Mouse (Mus musculus) cerebellum, adult 9-10 months (tissue): Measurements from ENCODE around the gene Evi5l.

Experiments used
- DNase-seq: peaks from one replicate; pipeline ENCODE4 v3.0.0; 2022

The Evi5l gene

DNA sequence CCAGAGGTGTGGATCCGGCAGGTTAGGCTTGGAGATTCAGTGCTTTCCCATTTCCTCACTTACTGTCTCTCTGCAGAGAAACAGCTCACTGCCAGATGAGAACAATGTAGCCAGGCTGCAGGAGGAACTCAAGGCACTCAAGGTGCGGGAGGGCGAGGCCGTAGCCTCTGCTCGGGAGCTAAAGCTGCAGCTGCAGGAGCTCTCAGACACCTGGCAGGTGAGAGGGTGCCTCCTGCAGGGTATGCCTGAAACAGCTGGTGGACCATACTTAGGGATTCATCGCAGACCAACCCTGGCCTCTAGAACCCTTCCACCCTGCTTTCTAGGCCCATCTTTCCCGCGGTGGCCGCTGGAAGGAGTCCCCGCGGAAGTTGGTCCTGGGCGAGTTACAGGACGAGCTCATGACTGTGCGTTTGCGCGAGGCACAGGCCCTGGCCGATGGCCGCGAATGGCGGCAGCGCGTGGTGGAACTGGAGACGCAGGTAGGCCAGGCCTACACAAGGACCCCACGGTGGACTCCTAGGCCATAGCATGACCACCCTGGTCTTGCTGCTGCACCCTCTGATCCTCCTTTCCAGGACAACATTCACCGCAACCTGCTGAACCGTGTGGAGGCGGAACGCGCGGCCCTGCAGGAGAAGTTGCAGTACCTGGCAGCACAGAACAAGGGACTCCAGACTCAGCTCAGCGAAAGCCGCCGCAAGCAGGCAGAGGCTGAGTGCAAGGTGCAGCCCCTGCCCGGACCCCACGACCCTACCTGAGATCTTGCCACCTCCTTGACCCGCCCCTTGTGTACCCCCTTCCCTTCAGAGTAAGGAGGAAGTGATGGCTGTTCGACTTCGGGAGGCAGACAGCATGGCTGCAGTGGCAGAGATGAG, 39.1 kb downstream of the Evi5l start:
- DNase-seq, result no peak

DNA sequence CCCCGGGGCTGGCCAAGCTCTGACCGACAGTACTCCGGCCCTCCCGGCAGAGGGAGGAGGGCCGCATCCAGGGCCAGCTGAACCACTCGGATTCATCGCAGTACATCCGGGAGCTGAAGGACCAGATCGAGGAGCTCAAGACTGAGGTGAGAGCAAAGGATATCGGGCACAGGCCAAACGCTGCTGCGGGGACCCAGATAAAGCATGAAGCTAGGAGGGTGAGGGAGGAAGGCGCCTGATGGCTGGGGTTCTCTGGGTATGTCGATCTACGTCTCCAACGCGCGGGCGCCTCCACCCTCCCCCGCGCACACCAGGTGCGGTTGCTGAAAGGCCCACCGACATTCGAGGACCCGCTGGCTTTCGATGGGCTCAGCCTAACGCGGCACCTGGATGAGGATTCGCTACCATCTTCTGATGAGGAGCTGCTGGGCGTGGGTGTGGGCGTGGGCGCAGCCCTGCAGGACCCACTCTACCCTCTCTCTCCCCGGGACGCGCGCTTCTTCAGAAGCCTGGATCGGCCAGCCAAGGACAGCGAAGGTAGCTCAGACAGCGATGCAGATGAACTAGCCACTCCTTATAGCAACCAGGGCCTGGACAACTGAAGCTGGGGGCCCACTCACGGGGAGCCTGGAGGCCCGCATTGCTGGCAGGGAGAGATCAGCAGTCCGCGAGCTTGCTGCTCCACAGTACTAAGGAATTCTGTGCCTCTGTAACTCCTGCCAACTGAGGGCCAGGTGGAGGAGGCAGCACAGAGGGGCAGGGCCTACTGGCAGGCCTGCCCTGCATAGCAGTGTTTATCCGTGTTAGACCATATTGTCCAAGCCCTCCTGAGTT, 40.0 kb downstream of the Evi5l start:
- DNase-seq, result no peak

DNA sequence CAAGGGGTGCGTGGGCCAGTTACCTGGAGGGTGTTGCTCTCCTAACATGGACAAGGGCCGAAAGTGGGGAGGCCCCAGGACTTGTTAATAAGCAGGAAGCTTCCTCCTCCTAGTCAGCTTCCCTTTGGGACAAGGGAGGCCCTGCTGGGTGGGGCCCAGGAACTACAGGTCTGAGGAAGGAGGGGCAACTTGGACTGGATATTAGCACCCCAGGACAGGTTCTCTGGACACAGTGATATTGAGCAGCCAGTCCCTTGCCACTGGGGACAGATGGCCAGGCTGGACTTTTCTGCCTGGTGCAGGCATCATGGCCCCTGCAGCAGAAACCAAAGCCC, 40.6 kb downstream of the Evi5l start:
- DNase-seq, result no peak

DNA sequence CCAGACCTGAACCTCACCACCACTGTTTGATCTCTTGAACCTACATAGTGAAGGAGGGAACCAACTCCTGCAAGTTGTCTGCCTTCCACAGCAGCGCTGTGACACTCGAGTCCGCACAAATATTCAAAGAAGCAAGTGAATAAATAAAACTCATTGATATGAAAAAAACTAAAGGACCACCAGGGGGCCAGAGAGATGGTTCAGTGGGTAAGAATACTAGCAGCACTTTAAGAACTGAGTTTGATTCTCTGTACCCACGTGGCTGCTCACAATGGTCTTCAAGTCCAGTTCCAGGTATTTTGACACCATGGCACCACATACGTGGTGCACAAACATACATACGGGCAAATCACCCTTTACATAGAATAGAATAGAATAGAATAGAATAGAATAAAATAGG, 44.7 kb downstream of the Evi5l start:
- DNase-seq, result no peak

DNA sequence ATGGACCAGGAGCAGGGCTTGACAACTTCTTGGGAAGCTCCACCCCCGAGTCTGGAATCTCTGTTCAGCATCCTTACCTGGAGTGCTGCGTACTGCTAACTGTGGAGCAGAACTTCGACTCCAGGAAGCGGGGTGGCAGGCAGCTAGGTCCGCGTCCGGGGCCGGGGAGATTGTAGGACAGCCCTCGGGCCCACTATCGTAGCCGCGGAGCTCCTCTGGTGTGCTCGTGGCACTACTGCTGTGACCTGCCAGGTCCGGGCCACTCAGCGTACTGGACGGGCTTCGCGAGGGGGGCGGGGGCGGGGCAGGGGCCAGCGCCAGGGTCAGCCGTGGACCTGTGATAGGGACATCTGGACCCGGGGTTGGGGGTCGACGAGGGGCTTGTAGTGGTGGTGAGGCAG, 46.4 kb downstream of the Evi5l start:
- DNase-seq, result no peak

DNA sequence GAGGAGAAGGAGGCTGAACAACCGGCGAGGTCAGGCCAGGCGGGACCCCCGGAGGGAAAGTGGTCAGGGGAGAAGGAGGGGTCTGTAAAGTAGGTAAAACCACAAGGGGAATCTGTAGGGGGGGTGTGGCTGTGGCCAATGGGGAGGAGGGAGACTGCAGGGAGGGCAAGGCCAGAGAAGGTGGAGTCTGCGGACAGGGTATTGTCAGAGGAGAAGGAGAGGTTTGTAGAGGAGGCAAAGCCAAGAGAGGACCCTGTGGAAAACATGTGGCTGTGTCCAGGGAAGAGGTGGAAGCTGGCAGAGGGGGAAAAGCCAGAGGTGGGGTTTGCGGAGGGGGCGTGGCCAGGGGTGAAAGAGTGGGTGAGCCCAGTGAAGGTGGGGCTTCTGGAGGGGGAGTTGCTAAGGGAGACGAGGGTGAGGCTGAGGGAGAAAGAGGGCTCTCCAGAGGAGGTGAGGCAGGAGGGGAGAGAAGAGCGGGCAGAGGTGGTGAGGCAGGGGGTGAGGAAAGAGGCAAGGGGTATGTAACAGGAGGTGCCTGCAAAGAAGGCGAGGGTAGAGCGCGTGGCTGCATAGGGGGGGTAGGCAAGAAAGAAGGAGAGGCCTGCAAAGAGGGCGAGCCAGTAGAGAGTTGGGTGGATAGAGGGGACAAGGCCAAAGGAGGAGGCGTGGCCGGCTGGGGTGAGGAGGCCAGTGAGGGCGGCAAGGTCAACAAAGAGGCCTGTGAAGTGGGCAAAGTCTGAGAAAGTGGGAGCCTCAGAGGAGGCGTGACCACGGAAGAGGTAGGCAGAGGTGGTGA, 47.0 kb downstream of the Evi5l start:
- no peak for DNase-seq

DNA sequence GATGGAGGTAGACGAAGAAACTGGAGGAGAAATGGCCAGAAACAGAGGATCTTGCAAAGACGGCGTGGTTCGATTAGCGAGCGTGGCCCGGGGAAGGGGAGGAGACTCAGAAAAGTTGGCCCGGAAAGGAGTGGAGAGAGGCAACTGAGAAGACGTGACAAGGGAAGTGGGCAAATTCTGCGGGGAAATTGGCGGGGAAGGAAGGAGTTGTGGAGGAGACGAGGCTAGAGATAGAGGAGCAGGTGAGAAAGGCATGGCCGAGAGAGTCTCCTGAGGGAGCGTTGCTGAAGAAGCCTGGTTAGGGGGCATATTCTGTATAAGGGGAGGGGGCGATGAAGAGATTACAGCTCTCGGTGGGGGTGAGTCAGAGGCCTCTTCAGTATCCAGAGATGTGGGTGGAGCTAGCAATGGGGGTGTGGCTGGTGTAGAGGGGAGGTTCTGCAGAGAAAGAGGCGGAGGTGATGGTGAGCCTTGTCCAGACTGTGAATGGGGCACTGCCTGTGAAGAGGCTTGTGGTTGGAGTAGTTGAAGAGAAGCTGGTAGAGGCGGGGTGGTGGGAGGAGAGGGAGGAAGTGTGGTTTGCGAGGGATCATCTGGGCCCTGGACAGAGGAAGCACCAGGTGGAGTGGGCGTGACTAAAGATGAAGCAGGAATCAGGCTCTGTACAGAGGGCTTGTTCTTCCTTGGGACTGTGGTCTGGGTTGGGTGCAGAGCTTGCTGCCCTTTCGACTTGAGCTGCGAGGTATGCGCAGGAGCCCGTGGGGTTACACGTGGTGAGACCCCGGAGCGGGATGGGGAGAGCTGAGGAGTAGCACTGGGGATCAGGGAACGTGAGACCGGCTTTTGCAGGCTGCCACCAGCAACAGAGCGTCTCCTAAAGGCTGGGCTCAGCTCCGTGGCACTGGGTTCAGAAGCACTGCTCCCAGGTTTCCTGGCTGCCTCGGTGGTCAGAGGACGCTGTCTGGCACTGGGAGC, 47.9 kb downstream of the Evi5l start:
- no peak for DNase-seq

DNA sequence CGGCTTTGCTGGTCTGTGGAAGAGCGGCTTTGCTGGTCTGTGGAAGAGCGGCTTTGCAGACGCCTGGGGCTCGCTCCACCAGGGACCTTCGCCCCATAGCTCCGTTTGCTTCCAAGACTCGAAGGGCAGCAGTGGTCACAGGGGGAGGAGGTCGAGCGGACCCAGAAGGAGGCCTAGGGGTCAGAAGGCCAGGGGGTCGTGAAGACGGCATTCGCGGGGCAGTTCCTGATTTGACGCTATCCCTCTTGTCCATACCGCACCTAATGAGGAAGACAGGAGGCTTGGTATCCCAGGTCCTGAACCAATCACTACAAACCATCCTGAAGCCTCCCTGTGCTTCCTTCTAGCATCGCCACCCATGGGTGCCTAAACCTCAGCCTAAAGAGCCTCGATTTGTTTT, 49.9 kb downstream of the Evi5l start:
- no peak for DNase-seq

DNA sequence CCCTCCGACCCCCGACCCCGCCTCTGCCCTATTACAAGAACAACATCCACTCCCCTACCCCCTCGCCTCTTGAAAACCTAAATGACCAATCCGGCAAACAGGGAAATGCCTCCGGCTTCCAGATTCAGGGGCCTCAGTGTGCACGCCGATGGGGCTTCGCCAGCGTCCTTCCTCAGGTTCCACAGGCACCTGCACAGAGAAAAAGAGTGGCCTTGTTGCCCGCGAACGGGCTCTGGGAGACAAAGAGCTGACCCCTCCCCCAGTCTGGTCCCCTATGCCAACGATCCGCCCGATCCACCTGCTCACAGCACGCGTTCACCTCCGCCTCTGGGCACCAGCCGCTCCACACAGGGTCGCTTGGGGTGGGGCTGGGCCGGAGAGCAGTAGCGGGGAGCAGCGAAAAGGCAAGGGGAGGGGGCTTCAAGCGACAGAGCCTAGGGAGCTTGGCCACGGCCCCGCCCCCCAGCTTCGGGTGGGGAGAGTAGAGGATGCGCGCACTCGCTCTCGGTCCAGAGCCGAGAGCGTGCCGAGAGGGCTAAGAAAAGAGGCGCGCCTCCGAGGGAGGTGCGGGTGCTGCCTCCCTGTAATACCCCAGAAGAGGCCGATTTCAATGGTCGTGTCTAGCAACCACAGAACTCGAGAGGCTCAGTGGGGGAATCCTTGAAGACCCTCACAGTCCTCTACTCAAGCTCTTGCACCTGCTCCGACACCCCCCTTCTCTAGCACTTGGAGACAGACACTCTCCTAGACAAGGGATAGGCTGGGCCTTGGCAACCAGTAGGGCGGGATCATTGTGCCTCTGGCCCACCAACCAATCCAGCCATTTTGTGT, 50.6 kb downstream of the Evi5l start, which contains the start of gene Prr36:
TSS of gene Prr36 (minus strand) at position 669 of the 831 bp plus-strand sequence.
- DNase-seq, result peak; percentile 71

DNA sequence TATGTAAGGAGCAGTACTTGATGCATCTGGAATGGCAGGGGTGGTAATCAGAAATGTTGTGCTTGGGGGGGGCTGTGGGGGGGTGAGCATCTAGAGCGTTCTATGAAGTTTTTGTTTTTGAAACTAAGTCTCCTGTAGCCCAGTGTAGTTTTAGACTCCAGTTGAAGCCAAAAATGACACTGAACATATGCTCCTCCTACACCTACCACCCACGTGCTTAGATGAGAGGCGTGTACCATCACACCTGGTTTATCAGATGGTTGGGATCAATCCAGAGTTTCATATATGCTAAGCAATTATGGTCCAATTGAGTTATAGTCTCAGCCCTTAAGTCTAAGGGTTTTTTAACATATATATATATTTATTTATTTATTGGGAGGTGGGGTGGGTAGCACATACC, 53.2 kb downstream of the Evi5l start:
- DNase-seq, result no peak

DNA sequence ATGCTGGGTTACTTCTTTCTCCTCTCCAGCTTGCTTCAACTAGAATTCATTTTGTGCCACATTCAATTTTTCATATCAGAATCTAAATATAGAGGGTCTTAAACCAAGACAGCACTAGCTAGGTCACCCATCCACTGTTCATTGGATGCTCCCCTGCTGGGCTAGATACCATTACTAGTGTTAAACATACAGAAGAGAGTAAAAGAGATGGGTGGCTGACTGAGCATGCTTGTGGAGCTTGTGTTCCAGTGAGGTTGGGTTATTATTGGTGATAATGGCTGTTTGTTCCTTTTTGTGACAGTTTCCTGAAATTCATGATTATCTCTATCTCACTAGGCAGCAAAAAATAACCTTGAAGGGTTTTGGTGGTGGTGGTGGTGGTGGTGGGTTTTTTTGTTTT, 55.7 kb downstream of the Evi5l start:
- no peak for DNase-seq

DNA sequence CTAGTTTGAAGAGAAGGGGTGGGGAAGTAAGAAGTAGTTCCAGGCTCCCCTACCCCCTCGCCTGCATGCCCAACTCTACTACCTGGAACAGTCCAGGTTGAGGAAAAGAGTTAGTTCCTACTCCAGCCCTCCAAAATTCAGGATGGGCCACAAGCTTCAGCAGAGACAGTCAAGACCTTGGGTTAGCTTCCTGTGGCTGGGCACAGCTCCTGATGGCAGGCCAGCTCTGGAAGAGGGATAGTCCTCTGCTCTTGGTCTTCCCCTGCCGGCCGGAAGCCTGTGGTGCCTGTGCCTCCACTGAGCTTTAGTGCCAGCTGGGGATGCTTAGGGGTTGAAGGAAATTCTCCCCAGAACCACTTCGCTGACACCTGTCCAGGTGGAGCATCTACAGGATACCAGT, 60.0 kb downstream of the Evi5l start:
- DNase-seq, result no peak

DNA sequence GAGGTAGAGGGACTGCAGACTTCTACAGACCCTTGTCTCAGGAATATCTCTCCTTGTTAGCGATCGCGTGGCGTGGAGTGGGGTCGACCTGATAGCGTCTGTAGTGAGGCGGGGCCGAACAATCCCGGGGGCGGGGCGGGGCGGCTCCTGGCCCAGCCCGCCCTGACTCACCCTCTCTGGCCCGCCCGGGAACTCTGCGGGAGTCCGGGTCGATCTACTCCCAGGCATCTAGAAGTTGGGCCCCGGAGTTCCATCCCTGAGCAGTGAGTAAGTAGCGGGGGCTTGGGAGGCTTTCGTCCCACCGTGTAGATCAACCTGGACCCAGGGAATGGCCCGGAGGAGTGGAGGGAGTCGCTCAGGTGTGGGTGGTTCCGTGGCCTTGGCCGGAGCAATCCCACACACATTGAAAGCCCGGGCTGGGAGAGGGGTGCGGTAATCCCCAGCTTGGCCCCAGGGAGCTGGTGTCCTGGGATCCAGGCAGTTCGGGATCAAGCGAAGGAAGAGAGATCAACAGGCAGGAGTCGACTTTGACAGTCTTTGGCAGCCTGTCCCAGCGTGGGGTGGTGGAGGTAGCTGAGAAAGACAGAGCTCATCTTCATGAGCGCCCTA, 60.5 kb downstream of the Evi5l start, which contains the start of gene Lrrc8e:
TSS of gene Lrrc8e (plus strand) at position 89 of the 609 bp plus-strand sequence.
- no peak for DNase-seq

DNA sequence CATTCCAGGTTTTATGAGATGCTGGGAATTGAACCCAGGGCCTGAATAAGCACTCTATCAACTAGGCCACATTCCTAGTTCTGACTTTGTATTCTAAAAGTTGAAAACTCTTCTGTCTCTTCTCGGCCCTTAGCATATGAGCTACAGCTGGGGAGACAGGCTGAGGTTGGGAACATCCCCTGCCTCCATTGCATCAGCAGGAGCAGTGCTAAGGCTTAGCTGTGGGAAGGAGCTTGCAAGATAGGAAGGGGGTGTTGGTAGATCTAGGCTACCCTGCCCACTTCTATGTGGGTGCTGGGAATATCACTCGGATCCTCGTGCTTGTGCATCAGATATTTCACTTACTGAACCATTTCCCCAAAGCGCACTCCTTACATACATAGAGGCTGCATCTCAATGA, 61.6 kb downstream of the Evi5l start:
- DNase-seq, result no peak

DNA sequence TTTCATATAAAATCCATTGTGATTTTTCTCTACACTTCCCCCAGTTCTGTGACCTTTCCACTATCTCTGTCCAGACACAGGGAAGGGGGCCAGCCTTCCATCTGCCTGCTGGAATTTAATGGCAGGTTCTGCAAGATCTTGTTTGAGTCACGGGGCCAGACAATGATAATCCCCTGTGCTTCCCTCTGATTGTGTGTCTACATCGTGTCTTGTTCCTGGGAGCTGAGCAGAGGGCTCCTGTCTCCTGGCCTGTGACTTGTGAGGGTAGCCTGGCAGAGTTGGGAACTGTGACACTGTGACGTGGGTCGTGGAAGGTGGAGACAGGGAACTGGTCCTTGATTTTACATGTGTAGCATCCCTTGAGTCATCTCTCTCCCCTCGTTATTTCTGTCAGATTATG, 63.4 kb downstream of the Evi5l start:
- no peak for DNase-seq

DNA sequence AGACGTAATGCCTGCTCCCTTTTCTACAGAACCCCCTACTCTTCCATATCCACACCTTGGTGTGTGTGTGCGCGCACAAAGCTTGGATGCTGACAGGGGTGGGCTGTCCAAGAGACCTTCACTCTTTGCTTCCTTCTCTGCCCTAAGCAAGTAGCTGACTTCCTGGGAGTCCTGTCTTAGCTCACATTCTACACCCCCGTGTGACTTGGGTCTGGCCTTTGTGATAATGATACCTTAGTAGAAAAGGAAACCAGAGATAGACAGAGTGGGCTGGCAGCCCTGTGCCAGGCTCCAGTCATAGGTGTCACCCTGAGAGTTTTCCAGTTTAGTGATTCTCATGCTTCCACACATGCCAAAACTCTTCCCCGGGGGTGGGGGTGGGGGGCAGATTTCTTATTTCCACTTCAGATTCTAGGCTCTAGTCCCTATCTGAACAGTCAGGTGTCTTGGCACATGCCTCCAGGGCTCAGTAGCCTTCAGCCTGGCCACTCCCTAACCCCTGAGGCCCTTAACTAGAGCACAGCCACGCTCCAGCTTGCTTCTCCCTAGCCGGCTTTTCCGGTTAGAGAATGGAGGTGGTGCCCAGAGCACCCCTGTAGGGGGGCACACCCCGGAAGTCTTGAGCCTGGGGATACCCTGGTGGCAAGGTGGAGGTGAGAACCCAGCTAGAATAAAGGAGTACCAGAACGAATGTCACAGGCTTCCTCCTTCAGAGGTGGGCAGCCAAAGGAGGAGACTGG, 64.4 kb downstream of the Evi5l start:
- no peak for DNase-seq

DNA sequence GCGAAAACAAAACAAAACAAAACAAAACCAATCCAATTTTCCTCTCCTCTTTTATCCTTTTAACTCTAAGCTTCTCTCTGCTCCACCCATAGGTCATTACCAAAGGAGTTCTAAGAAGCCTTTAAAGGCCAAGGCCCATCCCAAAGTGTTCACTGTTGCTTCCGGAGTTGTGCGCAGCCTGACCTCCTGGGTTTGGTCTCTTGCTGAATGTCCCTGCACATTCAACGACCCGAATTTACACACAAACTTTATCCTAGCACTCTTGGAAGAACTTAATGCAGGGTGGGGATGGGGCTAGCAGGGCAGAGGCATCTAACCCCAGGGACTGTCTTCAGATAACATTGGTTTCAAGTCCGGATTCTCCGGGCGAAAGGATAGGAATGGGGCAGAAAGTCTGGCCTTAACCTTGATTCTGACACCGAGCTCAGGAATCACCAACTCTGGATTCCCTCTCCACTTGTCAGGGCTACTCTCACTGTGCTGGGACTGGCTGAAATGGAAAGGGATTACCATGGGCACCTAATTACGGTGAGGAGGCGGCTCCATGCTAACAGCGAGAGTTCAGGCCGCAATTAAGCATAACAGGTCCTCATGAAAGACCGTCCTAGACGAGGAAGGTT, 71.6 kb downstream of the Evi5l start:
- DNase-seq, result no peak

DNA sequence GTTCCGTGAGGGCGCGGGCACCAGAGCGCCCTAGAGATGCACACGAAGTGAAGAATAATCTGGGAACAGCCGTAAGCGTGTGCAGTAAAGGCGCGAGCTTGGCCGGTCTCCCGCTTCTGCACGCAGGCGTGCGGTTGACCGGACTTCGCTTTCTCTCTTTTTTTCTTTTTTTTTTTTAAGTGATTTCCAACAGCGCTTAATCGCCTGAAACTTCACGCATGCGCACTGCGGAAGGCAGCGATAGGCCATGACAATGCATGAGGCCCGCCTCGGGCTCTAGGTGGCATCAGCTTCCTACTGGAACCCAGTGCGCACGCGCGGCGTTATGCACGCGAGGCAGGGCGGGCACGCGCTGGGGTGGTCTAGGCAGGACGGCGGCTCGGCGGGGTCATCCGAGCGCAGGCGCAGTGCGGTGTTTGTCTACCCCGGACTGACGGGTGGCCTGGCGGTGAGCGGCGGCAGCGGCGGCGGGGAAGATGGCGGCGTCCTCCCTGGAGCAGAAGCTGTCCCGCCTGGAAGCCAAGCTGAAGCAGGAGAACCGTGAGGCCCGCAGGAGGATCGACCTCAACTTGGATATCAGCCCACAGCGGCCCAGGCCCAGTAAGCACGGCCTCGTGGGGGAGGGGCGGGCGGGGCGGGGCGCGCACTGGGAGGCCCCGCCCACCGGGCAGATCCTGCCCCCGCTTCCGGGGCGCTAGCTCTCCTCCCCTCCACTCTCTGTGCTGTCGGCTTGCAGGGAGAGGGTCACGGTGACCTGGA, 72.2 kb downstream of the Evi5l start, which contains the start of the genes Map2k7 and Gm49320:
TSS of gene Map2k7 (plus strand) at position 307 of the 759 bp plus-strand sequence.
TSS of gene Gm49320 (plus strand) at position 432 of the 759 bp plus-strand sequence.
- DNase-seq, result peak; percentile 100
